Mouse (Mus musculus): ENCODE results near the gene Gtf2ird1.
"Not testable (repeated sequence)": the region's sequence is repeated elsewhere in the genome, so short reads cannot be mapped to it uniquely, and the experiment has no call there.

Gene Gtf2ird1

DNA sequence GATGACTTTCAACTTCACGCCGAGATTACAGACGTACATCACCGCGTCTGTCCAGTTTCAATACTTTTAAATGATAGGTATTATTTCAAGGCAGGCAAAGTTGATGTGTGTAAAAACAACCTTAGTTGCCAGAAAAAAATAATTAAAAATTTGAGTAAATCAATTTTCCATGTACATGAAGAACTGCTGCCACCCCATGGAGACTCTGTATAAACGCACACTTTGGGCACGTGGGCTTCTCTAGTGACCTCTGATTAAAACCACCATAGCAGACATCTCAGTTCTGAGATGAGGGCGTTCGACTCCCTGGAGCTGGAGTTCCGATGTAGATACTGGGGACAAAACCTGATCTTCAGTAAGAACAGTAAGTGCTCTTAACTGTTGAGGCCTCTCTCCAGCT is 115.2 kb downstream of the Gtf2ird1 start:
- peak in 1 of 2 experiments; percentile 39 for DNase-seq

DNA sequence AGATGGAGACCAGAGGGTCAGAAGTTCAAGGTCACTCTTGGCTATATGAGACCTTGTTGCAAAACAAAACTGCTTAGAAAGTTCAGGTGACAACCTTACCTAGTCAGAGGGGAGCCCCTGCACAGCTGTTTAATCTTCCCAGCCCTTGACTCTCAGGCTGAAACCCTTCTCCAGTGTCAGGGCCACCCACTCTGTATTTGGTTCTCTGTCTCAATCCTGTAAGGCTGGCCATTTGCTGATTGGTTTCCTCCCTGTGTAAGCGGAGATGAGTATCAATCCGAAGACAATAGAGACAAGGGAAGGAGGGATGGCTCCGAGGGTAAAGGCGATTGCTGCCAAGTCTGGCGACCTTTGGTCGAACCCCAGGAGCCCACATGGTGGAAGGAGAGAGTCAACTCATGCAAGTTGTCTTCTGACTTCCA is 116.4 kb downstream of the Gtf2ird1 start:
- DNase-seq, result no peak

DNA sequence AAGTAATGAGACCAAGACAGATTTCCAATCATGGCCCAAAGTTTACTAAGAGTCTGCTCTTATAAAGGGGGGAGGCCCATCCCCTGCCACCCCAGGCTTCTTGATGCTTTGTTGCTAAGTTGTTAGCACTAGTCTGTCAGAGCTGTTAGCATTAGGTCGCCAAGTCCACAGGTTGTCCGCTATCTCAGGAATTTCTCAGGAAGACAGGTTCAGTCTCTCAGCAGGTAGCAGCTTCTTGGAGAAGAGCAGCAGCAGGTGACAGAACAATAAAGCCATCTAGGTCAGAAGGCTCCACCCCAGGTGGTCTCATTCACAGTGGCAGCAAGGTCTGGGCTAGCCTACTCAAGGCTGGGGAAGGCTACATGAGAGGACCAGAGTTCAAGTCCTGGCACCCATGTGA is 119.5 kb downstream of the Gtf2ird1 start:
- not testable (repeated sequence) for DNase-seq

DNA sequence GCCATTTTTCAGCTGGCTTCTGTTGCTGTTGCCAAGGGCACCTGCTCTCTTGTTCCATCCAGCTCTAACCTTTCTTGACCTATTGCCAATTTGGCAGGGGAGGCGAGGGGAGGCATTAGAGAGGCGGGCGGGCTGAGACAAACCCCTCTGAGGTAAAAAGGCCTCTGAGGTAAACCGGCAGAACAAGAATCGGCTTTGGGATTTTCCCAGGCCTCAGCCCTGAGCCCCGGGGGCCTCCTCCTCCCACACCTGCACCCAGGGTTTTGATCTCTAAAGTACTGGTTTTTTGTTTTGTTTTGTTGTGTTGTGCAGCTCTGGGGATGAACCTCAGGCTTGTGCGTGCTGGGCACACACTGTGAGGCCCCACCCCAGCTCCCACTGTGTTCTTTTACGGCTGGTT is 123.8 kb downstream of the Gtf2ird1 start:
- peak; percentile 25 to 41 for DNase-seq

DNA sequence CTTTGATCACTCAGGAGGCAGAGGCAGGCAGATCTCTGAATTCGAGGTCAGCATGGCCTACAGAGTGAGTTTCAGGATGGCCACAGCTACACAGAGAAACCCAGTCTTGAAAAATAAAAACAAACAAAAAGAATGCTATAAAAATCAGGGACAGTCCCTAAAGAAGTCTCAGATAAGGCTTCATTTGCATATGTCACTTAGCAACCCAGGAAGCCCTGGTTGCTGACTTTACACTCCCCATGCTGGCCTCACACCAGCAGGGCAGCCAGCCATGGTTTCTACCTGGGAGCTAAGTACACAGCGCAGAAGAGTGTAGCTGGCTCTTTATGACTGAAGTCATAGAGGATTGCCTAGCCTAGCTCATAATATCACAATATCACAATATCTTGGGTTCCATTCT is 126.4 kb downstream of the Gtf2ird1 start:
- DNase-seq, result no peak

DNA sequence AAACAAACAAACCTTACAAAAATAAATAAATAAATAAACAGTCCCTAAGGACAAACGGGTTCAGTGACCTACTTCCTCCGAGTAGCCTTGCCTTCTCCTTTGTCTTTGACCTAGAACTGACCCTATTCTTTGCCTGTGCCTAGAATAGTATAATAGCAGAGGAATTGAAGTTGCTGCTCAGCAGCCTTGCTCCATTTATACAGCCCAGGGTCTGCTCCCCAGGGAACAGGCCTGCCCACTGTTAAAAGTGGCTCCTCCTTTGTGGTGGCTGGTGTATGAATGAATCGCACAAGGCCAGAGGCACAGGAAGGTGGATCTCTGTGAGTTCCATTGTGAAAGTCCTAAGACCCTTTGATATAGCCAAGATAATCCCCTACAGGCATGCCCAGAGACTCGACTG is 127.2 kb downstream of the Gtf2ird1 start:
- no peak for DNase-seq

DNA sequence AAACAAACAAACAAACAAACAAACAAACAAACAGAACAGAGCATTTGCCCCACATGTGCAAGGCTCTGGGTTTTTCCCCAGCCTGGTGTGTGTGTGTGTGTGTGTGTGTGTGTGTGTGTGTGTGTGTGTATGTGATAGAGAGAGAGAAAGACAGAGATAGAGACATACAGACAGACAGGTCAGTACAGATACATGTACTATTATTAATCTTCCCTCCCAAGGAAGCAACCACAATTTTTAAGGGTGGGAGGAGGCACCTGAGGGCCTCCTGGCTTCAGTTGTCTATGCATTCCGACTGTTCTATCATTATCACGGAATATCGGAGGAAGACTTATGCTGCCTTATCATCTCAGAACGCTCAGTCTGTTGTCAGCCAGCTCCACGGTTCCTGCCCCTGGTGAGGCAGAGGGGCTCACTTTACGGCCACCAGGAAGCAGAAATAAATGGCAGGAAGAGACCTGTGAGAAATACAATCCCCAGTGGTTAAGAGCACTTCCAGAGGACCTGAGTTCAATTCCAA is 128.0 kb downstream of the Gtf2ird1 start:
- DNase-seq, result no peak

DNA sequence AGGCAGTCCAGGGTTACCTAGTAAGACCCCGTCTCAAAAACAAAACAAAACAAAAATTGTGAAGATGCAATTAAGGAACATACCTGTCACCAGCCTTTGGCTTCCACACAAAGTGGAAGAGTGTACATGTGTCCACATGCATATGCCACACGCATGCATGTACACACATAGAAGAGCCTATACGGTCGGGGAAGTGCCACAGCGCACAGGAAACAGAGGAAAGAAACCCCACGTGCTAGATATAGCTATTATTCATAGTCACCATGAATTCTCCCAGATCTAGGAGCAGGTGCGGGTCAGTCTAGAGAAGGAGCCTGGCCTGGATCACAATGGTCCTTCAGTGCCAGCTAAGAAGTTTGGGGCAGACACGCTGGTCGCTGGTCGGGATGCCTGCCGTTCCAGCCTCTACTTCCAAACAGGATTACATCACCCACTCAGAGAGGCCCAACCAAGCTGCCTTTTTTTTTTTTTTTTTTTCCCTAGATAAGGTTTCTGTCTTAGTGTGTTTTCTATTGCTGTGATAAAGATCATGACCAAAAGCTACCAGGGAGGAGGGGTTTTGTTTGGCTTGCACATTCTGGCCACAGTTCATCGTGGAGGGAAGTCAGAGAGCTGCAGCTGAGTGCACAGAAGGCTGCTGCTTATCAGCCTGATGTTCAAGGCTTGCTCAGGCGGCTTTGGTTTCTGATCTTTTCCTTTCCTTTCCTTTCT is 130.5 kb downstream of the Gtf2ird1 start:
- peak in 1 of 2 experiments; percentile 47 for DNase-seq

DNA sequence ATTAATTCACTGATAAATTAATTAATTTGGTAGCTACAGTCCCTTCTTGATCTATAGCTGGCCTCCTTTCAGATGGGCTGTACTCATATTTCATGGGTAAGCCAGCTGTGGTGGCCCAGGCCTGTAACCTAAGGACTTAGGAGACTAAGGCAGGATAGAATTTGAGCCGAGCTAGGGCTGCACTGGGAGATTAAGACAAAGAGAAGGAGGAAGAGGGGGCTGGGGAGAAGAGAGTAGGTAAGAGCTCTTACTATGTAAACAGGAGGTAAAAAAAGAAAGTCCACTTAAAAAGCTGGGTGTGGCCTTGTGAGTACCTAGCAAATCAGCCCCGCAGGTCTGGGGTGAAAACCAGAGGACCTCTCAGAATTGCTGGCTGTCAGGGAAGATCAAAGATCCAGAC is 132.6 kb downstream of the Gtf2ird1 start:
- DNase-seq, result no peak

DNA sequence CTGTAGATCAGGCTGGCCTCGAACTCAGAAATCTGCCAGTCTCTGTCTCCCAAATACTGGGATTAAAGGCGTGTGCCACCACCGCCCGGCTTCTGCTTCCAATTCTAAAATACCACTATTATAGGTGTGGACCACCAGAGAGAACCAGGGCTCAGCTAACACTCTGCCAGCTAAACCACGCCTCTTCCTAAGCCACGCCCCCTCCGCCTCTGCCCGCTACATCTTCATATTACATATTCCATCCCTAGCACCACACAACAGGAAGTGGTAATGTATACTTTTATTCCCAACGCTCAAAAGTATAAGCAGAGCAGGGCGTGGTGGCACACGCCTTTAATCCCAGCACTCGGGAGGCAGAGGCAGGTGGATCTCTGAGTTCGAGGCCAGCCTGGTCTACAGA is 133.2 kb downstream of the Gtf2ird1 start:
- DNase-seq, result no peak

DNA sequence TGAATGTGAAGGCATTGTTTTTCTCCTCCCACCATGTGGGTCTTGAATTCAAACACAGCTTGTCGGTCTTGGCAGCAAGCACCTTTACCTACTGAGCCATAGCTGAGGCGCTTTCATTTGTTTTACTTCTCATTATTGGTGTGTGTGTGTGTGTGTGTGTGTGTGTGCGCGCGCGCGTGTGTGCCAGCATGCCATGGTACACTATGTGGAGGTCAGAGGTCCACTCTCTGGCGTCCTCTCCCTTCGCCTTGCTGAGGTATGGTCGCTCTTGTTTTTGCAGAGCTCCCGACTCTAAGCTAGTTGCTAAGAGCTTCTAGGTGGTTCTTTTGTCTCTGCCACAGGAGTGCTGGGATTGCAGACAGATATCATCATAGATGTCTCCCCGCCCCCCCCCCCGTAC is 134.2 kb downstream of the Gtf2ird1 start:
- DNase-seq, result no peak

DNA sequence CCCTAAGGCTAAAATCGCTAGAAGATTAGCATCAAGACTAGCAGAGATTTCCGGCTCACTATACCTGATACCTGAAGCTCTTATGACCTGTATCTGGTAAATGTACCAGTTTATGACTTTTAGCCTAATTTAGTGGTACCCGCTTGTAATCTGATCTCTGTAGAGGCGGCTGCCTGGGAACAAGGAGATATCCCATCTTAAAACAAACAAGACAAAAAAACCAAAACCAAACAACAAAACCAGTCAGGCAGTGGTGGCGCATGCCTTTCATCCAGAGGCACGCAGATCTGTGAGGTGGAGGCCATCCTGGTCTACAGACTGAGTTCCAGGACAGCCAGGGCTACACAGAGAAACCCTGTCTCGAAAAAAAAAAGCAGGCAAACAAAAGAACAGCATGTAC is 134.8 kb downstream of the Gtf2ird1 start:
- no peak for DNase-seq

DNA sequence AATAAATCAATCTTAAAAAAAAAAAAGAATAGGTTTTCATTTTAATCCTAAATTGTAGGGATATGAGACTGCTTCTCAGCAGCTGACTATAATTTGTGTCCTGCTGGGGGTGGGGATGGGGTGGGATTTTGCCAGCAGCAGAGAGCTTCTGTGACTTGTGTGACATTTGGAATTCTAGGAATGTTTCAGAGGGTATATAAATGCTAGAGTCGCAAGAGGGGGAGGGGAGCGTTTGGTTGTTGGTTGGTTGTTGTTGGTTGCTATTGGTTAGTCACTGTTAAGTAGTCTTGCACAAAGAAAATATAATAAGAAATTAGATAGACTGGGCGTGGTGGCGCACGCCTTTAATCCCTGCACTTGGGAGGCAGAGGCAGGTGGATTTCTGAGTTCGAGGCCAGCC is 137.6 kb downstream of the Gtf2ird1 start:
- DNase-seq, result no peak

DNA sequence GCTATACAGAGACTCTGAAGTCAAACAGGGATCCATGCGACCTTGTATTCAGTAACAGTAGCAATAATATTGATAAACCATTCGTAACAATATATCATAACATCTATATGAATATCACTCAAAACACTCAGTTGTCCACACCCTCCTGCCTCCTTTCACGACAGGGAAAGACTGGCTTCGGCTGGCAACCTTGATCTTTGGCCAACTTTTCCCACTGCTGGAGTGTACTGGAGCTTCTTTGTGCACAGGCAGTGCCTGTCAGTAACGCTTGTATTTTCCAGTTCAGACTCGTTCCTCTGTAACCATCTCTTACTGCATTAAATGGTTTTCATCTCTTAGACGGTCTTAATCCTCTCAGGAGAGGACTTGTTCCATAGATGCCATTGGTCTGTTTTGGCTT is 139.8 kb downstream of the Gtf2ird1 start:
- DNase-seq, result no peak

DNA sequence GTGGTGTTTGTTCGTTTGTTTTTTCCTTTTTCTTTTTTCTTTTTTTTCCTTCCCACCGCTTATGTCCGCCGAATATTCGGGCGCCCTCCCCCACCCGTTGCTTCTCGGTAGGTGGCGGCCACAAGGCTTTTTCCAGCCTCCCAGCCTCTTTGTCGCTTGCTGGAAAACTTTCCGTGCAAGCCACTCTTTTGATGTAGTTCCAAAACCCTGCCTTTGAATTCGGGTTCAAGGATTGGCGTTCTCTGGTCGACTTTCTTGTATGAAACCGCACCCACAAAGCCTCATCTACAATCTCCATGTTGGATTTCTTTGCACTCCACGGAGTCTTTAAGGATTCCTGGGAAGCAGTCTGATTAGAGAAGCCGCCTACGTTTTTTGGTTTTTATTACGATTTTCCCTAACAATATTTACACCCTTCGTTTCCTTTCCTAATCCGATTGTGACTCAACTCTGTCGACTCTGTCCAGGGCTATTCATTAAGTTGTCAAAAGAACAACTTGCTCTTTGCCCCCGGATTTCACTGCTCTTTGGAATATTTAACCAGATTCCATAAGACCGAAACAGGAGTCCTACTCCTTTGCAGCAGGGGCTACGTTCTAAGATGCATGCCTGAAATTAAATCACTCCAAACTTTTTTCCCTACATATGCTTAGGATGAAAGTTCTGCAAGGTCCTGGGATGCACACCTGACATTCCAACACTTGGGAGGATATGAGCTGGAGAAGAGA is 140.7 kb downstream of the Gtf2ird1 start:
- peak; percentile 80 to 83 for DNase-seq

DNA sequence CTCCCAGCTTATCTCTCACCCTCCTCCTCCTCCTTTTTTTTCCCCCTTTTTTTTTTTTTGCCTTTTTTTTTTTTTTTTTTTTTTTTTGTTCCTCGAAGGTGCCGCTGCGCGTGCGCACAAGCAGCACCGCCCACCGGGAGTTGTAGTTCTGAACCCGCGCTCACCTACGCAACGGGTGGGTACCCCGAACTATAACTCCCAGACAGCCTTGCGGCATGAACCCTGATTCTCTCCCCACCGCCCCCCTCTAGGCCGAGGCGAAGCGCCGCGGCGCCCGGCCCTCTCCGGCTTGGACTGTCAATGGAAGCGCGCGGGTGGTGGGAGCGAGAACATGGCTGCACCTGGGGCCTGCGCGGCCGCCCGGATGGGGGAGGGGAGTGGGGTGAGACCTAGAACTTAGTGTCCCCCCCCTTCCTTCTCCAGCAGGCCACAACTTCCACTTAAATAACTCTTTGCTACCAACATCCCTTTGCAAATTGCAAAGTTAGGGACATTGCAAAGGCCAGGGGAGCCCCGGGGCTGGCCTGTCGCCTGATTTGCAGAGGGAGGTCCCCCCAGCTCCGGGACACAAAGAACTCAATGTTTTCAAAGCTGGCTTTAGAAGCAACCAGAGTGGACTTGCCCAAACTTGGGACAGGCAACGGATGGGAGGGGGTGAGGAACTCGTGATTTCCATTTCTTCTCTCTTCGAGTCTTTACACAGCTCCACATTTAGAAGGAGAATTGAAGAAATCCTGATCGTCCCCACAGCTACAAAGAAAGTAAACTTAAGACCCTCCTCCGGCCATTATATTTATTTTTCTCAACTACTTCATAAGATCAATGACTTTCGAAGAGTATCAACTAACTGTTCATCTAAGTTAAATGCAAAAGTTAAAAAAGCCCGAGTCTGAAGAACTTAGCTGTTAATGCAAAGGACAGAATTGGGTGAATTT is 141.6 kb downstream of the Gtf2ird1 start, which contains the start of gene Gtf2i:
Gene Gtf2i (minus strand): TSS at position 73 of the 935 bp plus-strand sequence.
- peak; percentile 95 to 98 for DNase-seq

DNA sequence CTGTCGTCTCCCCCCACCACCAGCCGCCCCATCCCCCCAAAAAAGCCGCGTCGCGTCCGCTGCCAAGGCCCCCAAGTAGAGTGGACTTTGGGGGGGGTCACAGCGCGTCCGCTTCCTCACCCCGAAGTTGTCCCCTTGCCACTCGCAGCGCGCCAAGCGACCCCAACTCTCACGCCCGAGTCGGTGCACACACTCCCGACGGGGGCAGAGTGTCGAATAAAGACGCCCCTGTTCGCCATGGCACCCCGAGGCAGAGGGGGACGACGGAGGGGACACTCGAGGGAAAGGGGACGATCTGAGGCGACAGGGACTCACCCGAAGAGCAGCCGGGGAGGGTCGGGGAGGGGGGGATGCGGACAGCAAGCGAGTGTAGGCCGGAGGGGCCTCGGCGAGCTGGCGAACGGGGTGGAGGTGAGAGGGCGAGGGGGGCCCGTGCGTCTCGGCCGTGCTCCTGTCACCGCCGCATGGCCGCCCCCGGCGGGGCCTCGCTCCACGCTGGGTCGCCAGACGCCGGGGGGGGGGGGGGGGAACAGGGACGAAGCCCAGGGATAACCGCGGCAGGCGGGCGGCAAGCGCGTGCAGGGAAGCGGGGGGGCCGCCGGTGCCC is 142.3 kb downstream of the Gtf2ird1 start:
- peak in 1 of 2 experiments; percentile 73 for DNase-seq

DNA sequence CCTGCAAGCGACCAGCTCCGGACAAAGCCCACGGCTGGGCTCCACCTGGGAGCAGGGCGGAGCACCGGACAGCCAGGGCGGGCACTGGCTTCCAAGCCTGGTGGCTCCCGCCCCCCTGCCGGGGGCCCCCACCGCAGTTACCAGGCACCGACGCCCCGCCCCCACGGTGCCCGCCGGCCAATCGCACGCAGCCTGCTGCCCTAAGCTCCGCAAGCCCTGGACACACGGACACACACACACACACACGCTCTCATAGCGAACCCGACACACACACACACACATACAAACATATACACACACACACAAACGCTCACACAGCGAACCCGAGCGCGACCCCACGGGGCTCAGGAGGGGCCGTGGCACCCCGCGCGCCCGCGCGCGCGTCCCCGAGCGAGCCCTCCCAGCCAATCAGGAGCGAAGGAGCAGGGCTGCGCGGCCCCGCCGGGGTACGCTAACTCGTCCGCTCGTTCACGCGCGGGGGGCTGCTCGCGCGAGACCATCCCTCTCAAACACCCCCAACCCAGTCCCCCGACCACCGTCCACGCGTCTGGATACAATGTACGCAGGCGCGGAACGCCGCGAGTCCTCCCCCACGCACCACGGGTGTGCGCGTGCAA is 143.0 kb downstream of the Gtf2ird1 start:
- DNase-seq, result peak; percentile 96 to 99

DNA sequence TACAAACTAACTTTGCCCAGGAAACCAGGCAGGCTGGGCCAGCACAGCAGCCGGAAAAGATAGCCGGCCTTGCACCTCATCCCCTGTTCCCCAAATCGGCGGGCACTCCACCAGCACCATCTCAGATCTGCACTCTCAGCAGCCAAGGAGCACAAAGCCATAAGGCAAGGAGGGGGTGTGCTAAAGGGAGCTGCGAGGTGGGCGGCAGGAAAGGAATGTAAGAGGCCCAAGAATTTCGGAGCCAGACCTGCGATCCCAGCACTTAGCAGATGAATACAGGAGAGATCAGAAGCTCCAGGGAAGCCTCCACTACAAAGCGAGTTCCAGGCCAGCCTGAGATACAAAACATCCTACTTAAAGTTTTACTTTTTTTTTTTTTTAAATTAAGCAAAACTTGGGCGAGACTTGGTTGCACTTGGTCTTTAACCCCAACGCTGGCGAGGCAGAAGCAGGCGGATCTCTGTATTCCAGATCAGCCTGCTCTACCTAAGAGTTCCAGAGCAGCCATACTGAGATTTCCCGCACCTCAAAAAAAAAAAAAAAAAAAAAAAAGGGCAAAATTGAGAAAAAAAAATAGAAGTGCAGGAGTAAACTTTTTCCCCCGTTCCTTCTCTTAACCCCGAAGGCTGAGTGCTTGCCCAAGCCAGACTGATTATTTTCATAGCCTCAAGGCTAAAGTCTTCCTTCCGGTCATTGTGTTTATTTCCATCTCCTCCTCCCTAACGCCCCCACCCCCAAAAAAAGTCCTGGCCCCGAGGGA is 143.6 kb downstream of the Gtf2ird1 start:
- DNase-seq, result peak; percentile 30 to 48

DNA sequence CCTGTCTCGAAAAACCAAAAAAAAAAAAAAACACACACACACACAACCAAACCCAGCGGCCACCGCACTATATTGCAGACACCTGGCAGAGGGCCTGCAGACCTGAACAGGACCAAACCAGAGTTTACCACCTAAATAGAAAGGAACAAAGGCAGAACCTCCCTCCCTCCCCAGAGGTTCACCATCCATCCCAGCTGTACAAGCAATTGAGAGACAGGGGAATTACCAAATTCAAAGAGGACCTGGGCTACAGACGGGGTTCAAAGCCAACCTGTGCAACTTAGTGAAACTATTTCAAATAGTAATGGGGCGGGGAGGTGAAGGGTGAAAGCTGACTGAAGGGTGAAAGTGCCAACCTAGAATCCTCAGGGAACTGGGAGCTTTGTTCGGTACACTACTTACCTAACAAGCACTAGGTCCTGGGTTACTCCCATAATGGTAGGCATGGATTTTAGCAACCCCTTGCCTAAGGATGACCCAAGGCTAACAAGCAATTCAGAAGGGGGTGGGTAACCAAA is 144.6 kb downstream of the Gtf2ird1 start:
- DNase-seq, result no peak

DNA sequence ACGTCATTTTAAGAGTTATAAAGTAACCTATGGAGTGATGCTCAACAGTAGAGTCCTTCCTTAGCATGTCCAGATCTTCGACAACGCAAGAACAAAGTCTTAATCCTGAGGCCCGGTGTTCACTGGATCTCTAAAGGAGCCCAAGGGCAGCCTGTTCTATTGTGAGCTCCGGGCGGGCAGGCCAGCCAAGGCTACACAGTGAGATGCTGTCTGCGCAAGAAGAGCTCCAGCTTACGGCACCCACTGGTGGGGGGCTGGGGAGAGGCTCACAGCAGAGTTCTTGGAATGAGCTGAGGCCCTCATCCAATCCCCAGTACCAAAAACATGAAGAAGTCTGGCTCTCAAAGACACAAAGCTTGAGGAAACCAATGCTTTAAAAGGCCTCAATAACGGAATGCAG is 146.3 kb downstream of the Gtf2ird1 start:
- no peak for DNase-seq
